Mouse (Mus musculus) small intestine, adult 2 months (tissue): ENCODE data around the gene Cic.

Experiments used
- CTCF ChIP-seq: fragments of 200-500 bp; IDR thresholded peaks from 2 replicates; pipeline ENCODE4 v1.5.1; 2012; ENCODE audit warnings: low read depth, mild to moderate bottlenecking, control low read depth, inconsistent platforms, low read length, moderate library complexity, mixed read lengths; ENCODE audit not compliant: insufficient replicate concordance, insufficient read length; ENCODE audit errors: extremely low read depth
- POLR2A ChIP-seq: fragments of 200-500 bp; IDR thresholded peaks from 2 replicates; pipeline ENCODE4 v1.6.1; 2012; ENCODE audit warnings: low read depth, mild to moderate bottlenecking, control low read depth, inconsistent platforms, low read length, moderate library complexity

DNA sequence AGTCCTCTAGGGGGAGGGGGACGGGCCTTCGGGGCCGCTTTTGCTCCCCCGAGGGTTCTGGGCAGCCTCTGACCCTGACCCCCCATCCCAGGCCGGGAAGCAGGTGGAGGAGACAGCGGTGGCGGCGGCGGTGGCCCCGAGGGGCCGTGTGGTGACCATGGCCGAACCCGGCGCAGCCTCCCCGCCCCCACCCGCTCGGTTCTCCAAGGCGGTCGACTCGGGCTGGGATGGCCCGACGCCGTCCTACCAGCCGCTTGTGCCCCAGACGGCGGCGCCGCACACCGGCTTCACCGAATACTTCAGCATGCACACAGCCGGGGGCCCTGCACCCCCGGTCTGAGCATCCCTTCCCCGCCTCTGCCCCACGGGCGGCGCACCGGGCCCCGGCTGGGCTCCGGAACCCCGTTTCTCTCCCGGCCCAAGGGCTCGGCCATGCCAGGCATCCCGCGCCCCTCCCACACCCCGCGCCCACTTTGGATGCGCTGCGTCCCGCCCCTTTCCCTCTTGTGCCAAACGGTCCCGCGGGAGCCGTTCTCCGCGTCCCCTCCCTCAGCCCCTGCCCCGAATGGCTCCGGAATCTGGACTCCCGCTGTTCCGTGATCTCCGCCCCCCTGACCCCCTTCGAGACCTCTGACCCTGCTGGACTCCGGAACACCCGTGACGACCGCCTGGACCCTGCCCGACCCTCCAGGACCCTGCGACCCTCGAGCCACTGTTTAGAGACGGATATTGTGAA, 48.0 kb downstream of the Cic start:
- no peak for TF ChIP-seq CTCF
- no peak for TF ChIP-seq POLR2A
